Mouse (Mus musculus) ZHBTc4 (cell line): ENCODE measurements at regions not wholly inside any gene's neighbourhood (a gene's known extent, or its start where the extent isn't known, plus 50 kb on each side); places are given as distances from the start of the nearest gene placed in this dataset.

Experiments
- DNase-seq: peaks from one replicate; pipeline ENCODE4 v3.0.0-alpha.2; 2011; ENCODE audit warnings: low read depth, low spot score

GRCm38 (mm10) chr14:15273107-15273506 is 165.7 kb downstream of the Lrrc3b start:
- DNase-seq = no peak

GRCm38 (mm10) chr14:15272364-15272763 is 166.4 kb downstream of the Lrrc3b start:
- no peak for DNase-seq

- peak; percentile 56 for DNase-seq
Observed at GRCm38 (mm10) chr14:15266287-15266686, 172.5 kb downstream of the Lrrc3b start.

GRCm38 (mm10) chr14:15262996-15263395 is 175.8 kb downstream of the Lrrc3b start:
- no peak for DNase-seq

- DNase-seq = no peak
Observed at GRCm38 (mm10) chr14:15255729-15256128, 183.1 kb downstream of the Lrrc3b start.

- peak; percentile 4 for DNase-seq
Observed at GRCm38 (mm10) chr14:15205626-15206025, 233.2 kb downstream of the Lrrc3b start.

GRCm38 (mm10) chr14:15204284-15204683 is 234.5 kb downstream of the Lrrc3b start:
- no peak for DNase-seq
